Mouse (Mus musculus) midbrain, embryonic 12.5 days (tissue): ENCODE measurements around the gene Atp1a3. TPM values are rescaled to one million over a fixed set of nuclear protein-coding genes. Genes with fewer than 3 reads are reported as not detected.

Experiments
- ATAC-seq: fragments of 200-750 bp; cut with Nextera tagmentation; 2 replicates; pipeline ENCODE4 v1.8.0; 2017; ENCODE audit warnings: low read depth, moderate TSS enrichment, moderate library complexity; ENCODE audit not compliant: low FRiP score
- H3K27ac ChIP-seq: fragments of 300-500 bp; sonication (generic); replicated peaks from 2 replicates; pipeline ENCODE4 v1.5.1; 2016; ENCODE audit warnings: mild to moderate bottlenecking
- H3K27me3 ChIP-seq: fragments of 300-500 bp; sonication (generic); 2 replicates; pipeline ENCODE4 v1.6.1; 2016; ENCODE audit warnings: mild to moderate bottlenecking
- H3K36me3 ChIP-seq: fragments of 300-500 bp; sonication (generic); 2 replicates; pipeline ENCODE4 v1.6.1; 2016
- H3K4me1 ChIP-seq: fragments of 300-500 bp; sonication (generic); 2 replicates; pipeline ENCODE4 v1.6.1; 2016
- H3K4me2 ChIP-seq: fragments of 300-500 bp; sonication (generic); replicated peaks from 2 replicates; pipeline ENCODE4 v1.6.1; 2016; ENCODE audit warnings: mild to moderate bottlenecking, moderate library complexity
- H3K4me3 ChIP-seq: fragments of 300-500 bp; sonication (generic); 2 replicates; pipeline ENCODE4 v1.5.1; 2016; ENCODE audit warnings: mild to moderate bottlenecking
- H3K9ac ChIP-seq: fragments of 300-500 bp; sonication (generic); replicated peaks from 2 replicates; pipeline ENCODE4 v1.6.1; 2016; ENCODE audit warnings: mild to moderate bottlenecking, moderate library complexity
- H3K9me3 ChIP-seq: fragments of 300-500 bp; sonication (generic); 2 replicates; pipeline ENCODE4 v1.6.1; 2016; ENCODE audit warnings: mild to moderate bottlenecking
- WGBS: fragments of 180-500 bp; shearing (Covaris S2); methylation state at CpG from one replicate; pipeline ENCODE4 v1.1.7; 2016; 5-methylcytosine and 5-hydroxymethylcytosine counted together
- polyA plus RNA-seq: library from polyadenylated mRNA; unstranded; fragments of >200 nt; fragmentation: Nextera tagmentation; extraction: Ambion mirVana; gene quantifications from 2 replicates; pipeline ENCODE4 v1.2.1, GENCODE M21; 2016

Atp1a3 gene
- polyA plus RNA-seq, 1 experiment from 2014 or later: 77.8 TPM

DNA sequence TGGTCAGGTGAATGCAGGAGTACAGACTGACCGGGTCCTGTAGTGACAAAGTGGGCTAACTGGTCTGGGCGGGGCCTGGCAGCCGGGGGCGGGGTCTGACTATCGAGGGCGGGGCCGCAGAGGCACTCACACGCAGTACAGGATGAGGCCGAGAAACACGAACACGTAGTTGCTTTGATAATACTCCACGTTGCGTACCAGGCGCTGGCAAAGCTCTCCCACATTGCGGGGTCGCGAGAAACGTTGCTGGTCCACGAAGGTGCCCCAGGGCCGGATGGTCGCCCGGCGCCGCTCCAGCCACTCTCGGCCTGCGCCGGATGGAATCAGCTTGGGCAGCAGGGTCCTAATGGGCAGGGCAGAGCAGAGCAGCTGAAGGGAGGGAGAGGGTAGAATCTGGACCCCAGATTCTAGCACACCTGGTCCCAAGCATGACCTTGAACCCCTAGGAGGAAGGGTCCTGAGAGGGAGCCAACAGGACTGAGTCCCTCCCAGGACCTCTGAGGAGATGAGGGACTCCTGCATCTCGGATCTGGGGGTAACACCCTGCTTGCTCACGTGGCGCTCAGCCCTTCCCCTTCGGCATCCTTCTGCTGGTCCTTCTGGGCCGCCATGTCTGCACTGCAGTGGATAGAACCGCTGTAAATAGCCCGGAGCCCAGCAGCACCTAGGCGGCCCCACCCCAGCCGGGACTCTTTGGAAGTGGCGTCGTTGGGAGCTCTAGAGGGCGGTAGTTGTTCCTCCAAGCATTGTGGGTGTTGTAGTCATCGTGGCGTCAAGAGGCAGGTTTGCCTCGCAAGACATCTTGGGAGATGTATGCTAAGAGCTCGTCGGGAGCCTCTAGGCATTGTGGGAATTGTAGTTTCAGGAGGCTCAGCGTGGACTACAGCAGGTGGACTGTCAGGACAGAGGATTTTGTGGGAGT lies 33.5 kb downstream of the Atp1a3 start, which contains the start of gene Rabac1:
Rabac1 (minus strand) TSS at position 783 of the 922 bp plus-strand sequence.
- H3K9ac ChIP-seq: peak within 1 kb of the TSS; percentile 72
- peak within 1 kb of the TSS; percentile 60 for H3K27ac ChIP-seq
- H3K27me3 ChIP-seq: no peaks in the 10 kb centered on the region
- H3K4me2 ChIP-seq: peak within 1 kb of the TSS; percentile 83
- peak; percentile 89 for ATAC-seq
- under 1% methylated on average over 45 of the region's 45 CpGs for whole genome bisulfite sequencing
- peaks cover 12% of the 10 kb centered on the region for H3K4me1 ChIP-seq
- peaks cover under 1% of the 10 kb centered on the region; the same call in 1 of the 2 replicates for H3K36me3 ChIP-seq
- no peaks in the 10 kb centered on the region for H3K9me3 ChIP-seq
- H3K4me3 ChIP-seq: peak within 1 kb of the TSS; percentile 70

DNA sequence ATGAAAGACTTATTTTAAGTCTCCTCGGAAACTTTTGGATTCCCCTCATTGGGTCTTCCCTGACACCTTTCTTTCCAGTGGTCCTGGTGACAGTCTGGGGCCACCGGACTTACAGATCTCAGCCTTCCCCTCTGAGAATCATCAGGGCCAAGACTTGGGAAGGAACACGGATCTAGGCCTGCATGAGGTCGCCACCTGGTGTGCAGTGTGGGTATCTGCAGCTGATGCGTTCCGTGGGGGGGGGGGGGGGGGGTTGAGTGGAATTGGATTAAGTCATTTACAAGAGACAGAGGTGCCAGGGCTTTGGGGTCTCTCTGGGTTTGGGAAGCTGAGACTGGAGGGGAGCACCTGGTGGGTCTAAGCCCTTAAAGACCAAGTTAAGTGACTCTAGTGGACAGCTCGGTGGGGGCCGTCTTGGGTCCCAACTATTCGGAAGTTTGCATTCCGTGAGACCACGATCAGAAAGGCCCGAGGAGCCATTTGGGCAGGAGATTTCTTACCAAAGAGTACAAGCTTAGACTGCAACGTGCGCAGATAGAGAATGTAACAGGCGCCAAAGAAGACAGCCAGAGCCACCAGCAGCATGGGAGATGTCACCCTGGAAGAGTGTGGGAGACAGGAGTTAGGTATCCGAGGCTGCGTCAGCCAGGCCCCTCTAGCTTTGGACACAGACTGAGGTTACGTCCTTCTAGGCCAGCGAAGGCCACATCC lies 34.3 kb downstream of the Atp1a3 start:
- Histone ChIP-seq H3K36me3 (no peaks in the 10 kb centered on the region), H3K4me1 (peaks cover 12% of the 10 kb centered on the region), H3K27ac (0 out of 2 replicates have a peak overlapping the region, but pooled peaks have one; percentile 60), H3K4me3 (peak overlapping the region; percentile 70), H3K27me3 (no peaks in the 10 kb centered on the region), H3K9me3 (no peaks in the 10 kb centered on the region), H3K9ac (peak overlapping the region; percentile 72), H3K4me2 (peak overlapping the region; percentile 83)
- WGBS: 8% methylated on average over 19 of the region's 19 CpGs
- peak; percentile 23; the same call in 1 of the 2 replicates for ATAC-seq

DNA sequence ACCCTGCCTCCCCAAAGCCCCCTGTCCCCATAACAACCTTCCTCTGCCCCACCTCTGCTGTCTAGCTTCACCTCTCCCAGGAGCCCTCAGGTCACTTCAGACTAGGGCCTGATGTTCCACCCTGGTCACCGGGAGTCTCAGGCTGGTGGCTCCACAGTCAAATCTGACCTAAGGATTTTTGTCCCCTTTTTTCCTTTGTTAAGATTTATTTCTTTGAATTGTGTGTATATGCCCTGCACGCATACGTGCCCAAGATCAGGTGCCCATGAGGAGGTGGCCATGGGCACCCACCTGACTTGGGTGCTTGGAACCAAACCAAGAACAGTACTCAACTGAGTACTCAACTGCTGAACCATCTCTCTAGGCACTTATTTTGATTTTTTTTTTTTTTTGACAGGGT lies 35.4 kb downstream of the Atp1a3 start:
- peaks cover 12% of the 10 kb centered on the region for H3K4me1 ChIP-seq
- no peak overlapping the region for H3K27ac ChIP-seq
- no peaks in the 10 kb centered on the region for H3K9me3 ChIP-seq
- no peak for ATAC-seq
- H3K4me3 ChIP-seq: no peak overlapping the region
- H3K4me2 ChIP-seq: no peak overlapping the region
- H3K27me3 ChIP-seq: no peaks in the 10 kb centered on the region
- WGBS: 95% methylated on average over 3 of the region's 3 CpGs
- H3K36me3 ChIP-seq: no peaks in the 10 kb centered on the region
- no peak overlapping the region for H3K9ac ChIP-seq

DNA sequence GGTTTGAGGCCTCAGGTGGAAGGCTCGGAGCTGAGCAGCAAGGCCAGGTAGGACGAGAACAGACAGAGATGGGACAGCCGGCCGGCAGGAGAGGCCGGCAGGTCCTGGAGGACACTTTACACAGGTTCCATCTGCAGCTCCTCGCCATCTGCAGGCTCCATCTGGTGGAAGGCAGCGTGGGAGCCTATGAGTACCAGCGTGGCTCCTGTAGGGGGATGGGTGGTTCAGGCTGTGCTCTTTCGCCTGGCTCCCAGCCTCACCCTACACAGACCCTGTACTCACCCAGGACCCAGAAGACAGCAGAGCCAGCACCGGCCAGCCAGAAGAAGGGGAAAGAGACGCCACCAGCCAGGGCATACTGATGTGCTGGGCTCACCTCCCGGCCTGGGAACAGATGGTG lies 36.0 kb downstream of the Atp1a3 start:
- Histone ChIP-seq H3K36me3 (no peaks in the 10 kb centered on the region), H3K4me2 (no peak overlapping the region), H3K9me3 (no peaks in the 10 kb centered on the region), H3K4me1 (peaks cover 12% of the 10 kb centered on the region), H3K4me3 (no peak overlapping the region), H3K9ac (no peak overlapping the region), H3K27me3 (0 out of 2 replicates have a peak, but pooled peaks cover under 1% of the 10 kb centered on the region), H3K27ac (no peak overlapping the region)
- no peak for ATAC-seq
- 75% methylated on average over 12 of the region's 12 CpGs for WGBS

DNA sequence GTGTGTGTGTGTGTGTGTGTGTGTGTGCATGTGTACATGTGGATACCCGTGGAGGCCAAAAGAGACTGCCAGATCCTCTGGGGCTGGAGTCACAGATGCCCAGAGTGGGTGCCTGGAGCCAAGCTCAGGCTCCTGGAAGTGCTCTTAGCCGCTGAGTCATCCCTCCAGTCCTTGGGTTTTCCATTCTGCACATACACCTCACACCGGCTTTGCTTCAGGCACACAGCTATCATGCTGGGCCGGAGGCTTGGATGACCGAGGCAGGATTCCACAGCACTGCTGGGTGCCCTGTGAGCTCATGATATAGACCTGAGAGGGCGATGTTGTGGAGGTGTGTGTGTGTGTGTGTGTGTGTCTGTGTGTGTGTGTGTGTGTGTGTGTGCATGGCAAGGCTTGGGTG lies 37.3 kb downstream of the Atp1a3 start:
- no peak overlapping the region for H3K4me2 ChIP-seq
- no peak for ATAC-seq
- no peak overlapping the region for H3K4me3 ChIP-seq
- H3K27me3 ChIP-seq: 0 out of 2 replicates have a peak, but pooled peaks cover 4% of the 10 kb centered on the region
- H3K36me3 ChIP-seq: no peaks in the 10 kb centered on the region
- WGBS: 65% methylated on average over 6 of the region's 6 CpGs
- no peak overlapping the region for H3K9ac ChIP-seq
- H3K27ac ChIP-seq: no peak overlapping the region
- peaks cover 12% of the 10 kb centered on the region for H3K4me1 ChIP-seq
- H3K9me3 ChIP-seq: no peaks in the 10 kb centered on the region

DNA sequence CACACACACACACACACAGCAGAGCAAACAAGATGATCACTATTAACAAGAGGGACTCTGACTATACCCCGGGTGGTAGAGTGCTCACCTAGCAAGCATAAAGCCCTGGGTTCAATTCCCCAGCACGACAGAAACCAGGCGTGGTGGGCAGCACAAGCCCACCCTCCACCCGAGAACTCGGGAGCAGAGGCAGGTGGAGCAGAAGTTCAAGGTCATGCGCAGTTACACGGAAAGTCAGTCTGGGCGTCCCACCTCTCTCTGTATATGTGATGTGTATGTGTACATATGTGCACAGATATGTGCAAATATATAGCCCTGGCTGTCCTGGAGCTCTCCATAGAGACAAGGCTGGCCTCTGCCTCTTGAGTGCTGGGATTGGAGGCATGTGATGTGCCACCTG lies 37.8 kb downstream of the Atp1a3 start:
- H3K27me3 ChIP-seq: 0 out of 2 replicates have a peak, but pooled peaks cover 4% of the 10 kb centered on the region
- no peak overlapping the region for H3K9ac ChIP-seq
- H3K27ac ChIP-seq: no peak overlapping the region
- no peaks in the 10 kb centered on the region for H3K9me3 ChIP-seq
- H3K36me3 ChIP-seq: no peaks in the 10 kb centered on the region
- H3K4me1 ChIP-seq: peaks cover 12% of the 10 kb centered on the region
- no peak overlapping the region for H3K4me3 ChIP-seq
- no peak for ATAC-seq
- no peak overlapping the region for H3K4me2 ChIP-seq
- 86% methylated on average over 8 of the region's 8 CpGs for WGBS

DNA sequence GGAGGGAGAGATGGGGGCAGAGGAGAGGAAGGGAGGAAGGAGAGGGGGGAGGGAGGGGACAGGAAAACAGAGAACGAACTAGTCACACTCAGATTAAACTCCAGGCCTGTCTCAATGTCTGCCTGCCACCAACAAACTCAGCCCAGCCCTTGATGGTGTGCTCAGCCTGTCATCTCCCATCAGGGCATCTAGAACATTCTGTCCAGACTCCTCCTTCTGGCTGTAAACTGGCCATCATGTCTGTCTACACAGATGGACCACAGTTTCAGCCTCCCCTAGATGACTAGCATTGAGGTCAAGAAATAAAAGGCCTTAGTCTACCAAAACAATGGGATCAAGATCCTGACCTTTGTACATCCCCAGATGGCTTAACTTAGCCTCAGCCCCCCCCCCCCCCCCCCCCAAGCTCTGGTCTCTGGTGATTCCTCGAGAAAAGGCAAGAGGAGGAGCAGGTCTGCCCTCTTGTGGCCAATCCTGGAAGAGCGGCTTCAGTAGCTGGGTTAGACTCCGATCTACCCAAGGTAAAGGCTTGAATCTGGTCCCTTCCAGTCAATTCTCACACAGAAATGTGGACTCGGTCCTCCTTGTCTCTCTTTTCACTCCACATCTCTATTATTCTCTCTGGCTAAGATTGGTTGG lies 40.7 kb downstream of the Atp1a3 start:
- Histone ChIP-seq H3K27me3 (0 out of 2 replicates have a peak, but pooled peaks cover 4% of the 10 kb centered on the region), H3K9me3 (no peaks in the 10 kb centered on the region), H3K9ac (no peak overlapping the region), H3K4me3 (no peak overlapping the region), H3K4me2 (no peak overlapping the region), H3K4me1 (no peaks in the 10 kb centered on the region), H3K36me3 (no peaks in the 10 kb centered on the region), H3K27ac (no peak overlapping the region)
- peak; percentile 38; the same call in 1 of the 2 replicates for ATAC-seq
- 11% methylated on average over 5 of the region's 5 CpGs for WGBS

DNA sequence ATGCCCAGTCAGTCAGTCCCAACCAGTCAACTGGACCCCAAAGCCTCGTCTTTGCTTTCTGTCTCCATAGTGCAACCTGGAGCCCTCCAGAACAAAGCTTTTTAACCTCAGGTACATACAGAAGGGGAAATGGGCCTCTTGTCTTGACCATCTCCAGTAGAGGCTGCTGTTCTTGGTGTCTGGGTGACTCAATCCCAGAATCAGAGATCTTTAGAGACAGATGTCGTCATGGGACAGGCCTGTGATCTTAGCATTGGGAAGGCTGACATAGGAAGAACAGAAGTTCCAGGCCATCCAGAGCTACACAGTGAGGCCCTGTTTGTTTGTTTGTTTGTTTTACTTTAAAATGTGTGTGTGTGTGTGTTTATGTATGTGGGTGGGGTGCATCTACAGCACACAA lies 41.5 kb downstream of the Atp1a3 start:
- WGBS: 85% methylated on average over 2 of the region's 2 CpGs
- Histone ChIP-seq H3K9ac (no peak overlapping the region), H3K27ac (no peak overlapping the region), H3K4me1 (no peaks in the 10 kb centered on the region), H3K4me3 (no peak overlapping the region), H3K4me2 (no peak overlapping the region), H3K36me3 (no peaks in the 10 kb centered on the region), H3K27me3 (0 out of 2 replicates have a peak, but pooled peaks cover 4% of the 10 kb centered on the region), H3K9me3 (no peaks in the 10 kb centered on the region)
- no peak for ATAC-seq

DNA sequence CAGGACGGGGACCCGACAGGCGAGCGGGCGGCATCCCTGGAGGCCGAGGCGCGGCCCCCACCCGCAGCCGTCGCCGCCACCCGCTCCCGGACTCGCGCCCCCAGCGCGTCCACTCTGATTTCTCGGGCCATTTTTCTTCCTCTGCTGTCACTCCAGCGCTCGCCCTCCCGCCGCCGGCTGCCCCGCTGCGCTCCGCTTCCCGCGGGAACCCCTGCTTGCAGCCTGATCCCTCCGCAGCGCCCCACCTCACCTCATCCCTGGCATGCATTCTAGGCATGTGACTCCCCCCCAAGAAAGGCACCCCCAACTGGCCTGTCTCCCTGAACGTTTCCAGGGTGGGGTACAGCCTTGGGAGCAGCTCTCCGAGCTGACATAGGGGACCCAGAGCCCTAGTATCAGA lies 50.5 kb downstream of the Atp1a3 start:
- H3K27me3 ChIP-seq: peaks cover 71% of the 10 kb centered on the region
- 5% methylated on average over 11 of the region's 33 CpGs for WGBS
- H3K36me3 ChIP-seq: no peaks in the 10 kb centered on the region
- ATAC-seq: no peak
- no peaks in the 10 kb centered on the region for H3K9me3 ChIP-seq
- peak overlapping the region; percentile 43 for H3K4me3 ChIP-seq
- no peak overlapping the region for H3K27ac ChIP-seq
- peaks cover 39% of the 10 kb centered on the region for H3K4me1 ChIP-seq
- peak overlapping the region; percentile 47 for H3K9ac ChIP-seq
- peak overlapping the region; percentile 62 for H3K4me2 ChIP-seq

DNA sequence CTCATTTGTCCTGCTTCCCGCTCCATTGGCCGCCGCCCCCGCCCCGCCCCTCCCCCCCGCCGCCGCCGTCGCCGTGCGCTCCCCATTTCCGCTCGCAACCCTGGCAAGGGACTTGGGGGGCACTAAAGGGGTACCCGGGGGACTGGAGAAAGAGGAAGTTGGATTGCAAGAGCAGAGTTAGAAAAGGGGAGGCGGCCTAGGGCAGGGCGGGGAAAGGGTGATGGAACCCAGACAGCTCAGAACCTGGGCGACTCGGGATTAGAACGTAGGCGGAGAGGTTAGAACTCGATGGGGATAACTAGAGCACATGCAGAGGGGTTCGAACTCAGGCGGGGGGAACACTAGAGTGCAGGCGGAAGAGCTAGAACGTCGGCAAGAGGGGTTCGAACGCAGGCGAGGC lies 51.3 kb downstream of the Atp1a3 start:
- 2% methylated on average over 30 of the region's 30 CpGs for WGBS
- no peak overlapping the region for H3K27ac ChIP-seq
- ATAC-seq: no peak
- H3K4me2 ChIP-seq: peak overlapping the region; percentile 62
- no peaks in the 10 kb centered on the region for H3K9me3 ChIP-seq
- H3K9ac ChIP-seq: peak overlapping the region; percentile 52
- H3K27me3 ChIP-seq: peaks cover 79% of the 10 kb centered on the region
- peak overlapping the region; percentile 43 for H3K4me3 ChIP-seq
- H3K4me1 ChIP-seq: peaks cover 47% of the 10 kb centered on the region
- H3K36me3 ChIP-seq: no peaks in the 10 kb centered on the region

DNA sequence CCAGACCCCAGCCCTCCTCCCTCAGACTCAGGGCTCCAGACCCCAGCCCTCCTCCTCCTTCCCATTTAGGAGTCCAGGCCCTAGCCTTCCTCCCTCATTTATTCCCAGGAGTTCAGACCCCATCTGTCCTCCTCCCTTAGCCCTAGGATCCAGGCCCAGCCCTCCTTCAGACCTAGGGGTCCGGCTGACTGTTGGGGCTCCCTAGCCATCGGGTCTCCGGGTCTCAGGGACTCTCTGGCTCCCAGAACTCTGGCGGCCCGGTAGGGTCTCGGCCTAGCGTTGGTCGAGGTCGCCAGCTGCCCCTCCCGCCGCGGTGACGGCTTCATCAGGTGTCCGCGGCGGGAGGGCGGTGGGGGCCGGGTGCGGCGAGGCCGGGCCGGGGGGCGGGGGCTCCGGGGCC lies 51.8 kb downstream of the Atp1a3 start:
- no peaks in the 10 kb centered on the region for H3K9me3 ChIP-seq
- H3K4me2 ChIP-seq: peak overlapping the region; percentile 62
- H3K36me3 ChIP-seq: no peaks in the 10 kb centered on the region
- H3K4me1 ChIP-seq: peaks cover 50% of the 10 kb centered on the region
- H3K27ac ChIP-seq: no peak overlapping the region
- no peak for ATAC-seq
- peak overlapping the region; percentile 43 for H3K4me3 ChIP-seq
- peaks cover 84% of the 10 kb centered on the region for H3K27me3 ChIP-seq
- 1% methylated on average over 24 of the region's 24 CpGs for WGBS
- peak overlapping the region; percentile 52 for H3K9ac ChIP-seq
